In genomic region chr1:95762244-95762643, GRCm38 (mm10) we compare ENCODE assay signal across 8 mouse cellular contexts.
DNase-seq lines count a peak whose midpoint lies in the region; ATAC-seq and TF ChIP-seq lines count a peak whose summit lies in the region.
"Had no signal": no experiment of that assay in that cellular context is flagged by ENCODE, and none has a peak within 500 bp of the region (broad histone marks: within the 10 kb centered on the region; RNA-seq: fewer than 3 reads in every experiment).

No protein-coding gene starts in this region.

- H3K4me1 ChIP-seq in ES-Bruce4 (ENCODE audit: control insufficient read depth, insufficient read depth, low read length): no peaks in the 10 kb centered on the region
- no peaks in the 10 kb centered on the region for H3K4me1 ChIP-seq in cerebellum, adult 2 months (ENCODE audit: control insufficient read depth, insufficient read depth, low read length)
- no peaks in the 10 kb centered on the region for H3K4me1 ChIP-seq in kidney, embryonic 16.5 days (ENCODE audit: insufficient read depth, low read length)
- no peaks in the 10 kb centered on the region for H3K4me1 ChIP-seq in liver, embryonic 14.5 days (replicated peaks; ENCODE audit: control insufficient read depth in 2 of 2, insufficient read depth in 2 of 2, low read length in 1 of 2)
- H3K4me1 ChIP-seq: limb, embryonic 13.5 days had no signal

- H3K36me3 ChIP-seq in ES-Bruce4 (ENCODE audit: control insufficient read depth, insufficient read depth, low read length, poor library complexity, severe bottlenecking): no peaks in the 10 kb centered on the region
- no peaks in the 10 kb centered on the region for H3K36me3 ChIP-seq in kidney, embryonic 16.5 days (ENCODE audit: insufficient read depth, low read length)
- H3K36me3 ChIP-seq in liver, embryonic 14.5 days (replicated peaks; ENCODE audit: control insufficient read depth, insufficient read depth, low read depth): no peaks in the 10 kb centered on the region
- H3K36me3 ChIP-seq: limb, embryonic 13.5 days had no signal

- peak; percentile 59; the same call in 1 of the 2 replicates for ATAC-seq in kidney, embryonic 16.5 days (ENCODE audit: low FRiP score, low TSS enrichment)
- ATAC-seq in liver, embryonic 14.5 days (ENCODE audit: insufficient read depth): no peak

- H3K27ac ChIP-seq in ES-Bruce4 (ENCODE audit: insufficient read depth, low read length): no peak overlapping the region
- H3K27ac ChIP-seq in cerebellum, adult 2 months (ENCODE audit: insufficient read depth, low read length): no peak overlapping the region
- no peak overlapping the region for H3K27ac ChIP-seq in kidney, embryonic 16.5 days (ENCODE audit: low read length)
- no peak overlapping the region for H3K27ac ChIP-seq in liver, embryonic 14.5 days
- H3K27ac ChIP-seq: limb, embryonic 13.5 days had no signal

- DNase-seq in B cell, adult 2 months: peak; percentile 77 to 82
- peak; percentile 7 to 15 for DNase-seq in cerebellum, adult 2 months
- peak; percentile 42 to 56 for DNase-seq in frontal cortex, postnatal 25 days (ENCODE audit: low spot score in 2 of 2)
- peak in 1 of 3 experiments; percentile 27 for DNase-seq in liver, embryonic 14.5 days (ENCODE audit: low read depth in 3 of 3, low spot score in 3 of 3)
- DNase-seq in right cerebral cortex, postnatal 10 days (ENCODE audit: low spot score in 2 of 2): peak; percentile 35 to 71

- no peaks in the 10 kb centered on the region for H3K27me3 ChIP-seq in ES-Bruce4 (ENCODE audit: control insufficient read depth, insufficient read depth, low read length, poor library complexity, severe bottlenecking)
- no peaks in the 10 kb centered on the region for H3K27me3 ChIP-seq in cerebellum, adult 2 months (ENCODE audit: control insufficient read depth, insufficient read depth, low read length)
- H3K27me3 ChIP-seq in kidney, embryonic 16.5 days (ENCODE audit: insufficient read depth, low read length): no peaks in the 10 kb centered on the region
- H3K27me3 ChIP-seq in liver, embryonic 14.5 days (ENCODE audit: control insufficient read depth, insufficient read depth, low read length): no peaks in the 10 kb centered on the region
- H3K27me3 ChIP-seq: limb, embryonic 13.5 days had no signal

- no peaks in the 10 kb centered on the region for H3K9me3 ChIP-seq in ES-Bruce4 (replicated peaks; ENCODE audit: control insufficient read depth, insufficient read depth, low read length, poor library complexity, severe bottlenecking)
- no peaks in the 10 kb centered on the region for H3K9me3 ChIP-seq in kidney, embryonic 16.5 days (ENCODE audit: low read length)
- no peaks in the 10 kb centered on the region for H3K9me3 ChIP-seq in liver, embryonic 14.5 days (ENCODE audit: control insufficient read depth, low read length)
- H3K9me3 ChIP-seq: limb, embryonic 13.5 days had no signal

- H3K9ac ChIP-seq in ES-Bruce4 (ENCODE audit: low read depth, poor library complexity, severe bottlenecking): no peak overlapping the region
- no peak overlapping the region for H3K9ac ChIP-seq in kidney, embryonic 16.5 days (replicated peaks; ENCODE audit: low read length)
- no peak overlapping the region for H3K9ac ChIP-seq in liver, embryonic 14.5 days (replicated peaks)
- H3K9ac ChIP-seq: limb, embryonic 13.5 days had no signal

- 2% methylated on average over 2 of the region's 2 CpGs for WGBS in cerebellum, adult 2 months
- WGBS in kidney, embryonic 16.5 days: 3% methylated on average over 2 of the region's 2 CpGs
- 1% methylated on average over 2 of the region's 2 CpGs for WGBS in liver, embryonic 14.5 days (ENCODE audit: insufficient replicate concordance)

- no peak overlapping the region for H3K4me2 ChIP-seq in kidney, embryonic 16.5 days (replicated peaks; ENCODE audit: low read depth, low read length)
- no peak overlapping the region for H3K4me2 ChIP-seq in liver, embryonic 14.5 days (ENCODE audit: low read depth)
- H3K4me2 ChIP-seq: limb, embryonic 13.5 days had no signal

- TF ChIP-seq POLR2A in ES-Bruce4 (IDR thresholded peaks at IDR 0.05; ENCODE audit: insufficient read depth, low read length): no peak
- no peak for TF ChIP-seq POLR2A in cerebellum, adult 2 months (IDR thresholded peaks at IDR 0.05; ENCODE audit: borderline replicate concordance, insufficient read depth, low read length)

- no peak for TF ChIP-seq EP300 in ES-Bruce4 (IDR thresholded peaks at IDR 0.05; ENCODE audit: insufficient read depth, low read depth, low read length)
- no peak for TF ChIP-seq EP300 in liver, embryonic 14.5 days (IDR thresholded peaks at IDR 0.05; ENCODE audit: low read depth)

- H3K4me3 ChIP-seq in ES-Bruce4 (ENCODE audit: low read depth, low read length): no peak overlapping the region
- no peak overlapping the region for H3K4me3 ChIP-seq in cerebellum, adult 2 months (replicated peaks; ENCODE audit: insufficient read depth, low read depth, low read length)
- no peak overlapping the region for H3K4me3 ChIP-seq in kidney, embryonic 16.5 days (ENCODE audit: low read length)
- no peak overlapping the region for H3K4me3 ChIP-seq in liver, embryonic 14.5 days (ENCODE audit: insufficient read depth in 1 of 2, low read depth in 2 of 2, low read length in 2 of 2)
- H3K4me3 ChIP-seq: limb, embryonic 13.5 days had no signal

- peak; percentile 10 for TF ChIP-seq CTCF in ES-Bruce4 (IDR thresholded peaks at IDR 0.05; ENCODE audit: low read depth, low read length)
- peak; percentile 49; the same call in 1 of the 2 replicates for TF ChIP-seq CTCF in cerebellum, adult 2 months (IDR thresholded peaks at IDR 0.05; ENCODE audit: borderline replicate concordance, insufficient read depth, low read depth, low read length)
- TF ChIP-seq CTCF in liver, embryonic 14.5 days (IDR thresholded peaks at IDR 0.05; ENCODE audit: low read depth): peak; percentile 68

Comparison
In these comparisons a context has a peak if more than half of its experiments do, and no peak if none do; other contexts are left out.
1. CTCF ChIP-seq: peak in every context shown above with its lines; median percentile 68 in liver, embryonic 14.5 days; 49 in cerebellum, adult 2 months; 10 in ES-Bruce4.